Mouse (Mus musculus) thymus, adult 2 months (tissue): ENCODE results near the gene Gmpr.

Source experiments
- CTCF ChIP-seq: fragments of 200-500 bp; IDR thresholded peaks from 2 replicates; pipeline ENCODE4 v1.5.1; 2012; ENCODE audit warnings: mild to moderate bottlenecking, control low read depth, low read length, moderate library complexity, borderline replicate concordance; ENCODE audit not compliant: control insufficient read depth, poor library complexity, insufficient read depth; ENCODE audit errors: extremely low read depth
- POLR2A ChIP-seq: fragments of 200-500 bp; IDR thresholded peaks from 2 replicates; pipeline ENCODE4 v1.6.1; 2012; ENCODE audit warnings: mild to moderate bottlenecking, low read length, control low read depth, moderate library complexity; ENCODE audit not compliant: control insufficient read depth, poor library complexity, insufficient read depth; ENCODE audit errors: extremely low read depth

DNA sequence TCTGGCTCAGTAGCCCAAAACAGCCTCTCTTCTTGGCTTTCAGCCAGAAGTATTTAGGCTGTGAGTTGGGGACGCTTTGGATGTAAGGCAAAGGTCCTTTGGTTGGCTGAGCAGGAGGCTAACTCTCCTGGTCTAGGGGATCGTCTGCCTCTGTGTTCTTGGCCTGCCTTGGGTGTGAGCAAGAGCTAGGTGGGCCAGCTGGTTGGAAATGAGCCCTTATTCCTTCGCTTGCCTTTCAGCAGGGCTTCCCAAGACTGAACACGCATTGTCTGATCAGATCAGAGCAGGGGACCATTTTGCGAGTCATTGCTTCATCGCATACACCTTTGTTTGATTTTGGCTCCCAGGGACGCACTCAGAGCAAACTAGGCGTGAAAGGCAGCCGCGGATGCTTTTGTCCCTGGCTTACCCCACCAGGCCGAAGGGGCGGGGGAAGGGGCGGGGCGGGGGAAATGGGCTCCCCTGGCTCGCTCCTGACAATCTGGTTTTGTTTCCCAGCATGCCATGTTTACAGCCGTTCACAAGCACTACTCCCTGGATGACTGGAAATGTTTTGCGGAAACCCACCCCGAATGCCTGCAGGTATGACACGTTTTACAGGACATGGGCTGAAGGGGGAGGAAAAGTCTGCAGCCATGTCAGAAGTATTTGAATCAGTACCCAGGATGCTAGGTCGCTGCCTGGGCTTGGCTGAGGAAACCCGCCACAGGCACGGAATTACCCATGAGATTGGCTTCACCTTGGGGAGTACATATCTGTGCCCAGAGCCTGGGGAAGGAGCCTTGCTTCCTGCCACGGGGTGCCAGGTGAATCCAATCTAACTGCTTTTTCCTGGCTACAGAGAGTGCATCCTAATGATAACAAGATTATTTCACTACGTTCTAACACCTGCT is 9.5 kb downstream of the Gmpr start:
- TF ChIP-seq CTCF, result no peak
- TF ChIP-seq POLR2A, result no peak
